Mouse (Mus musculus): ENCODE measurements around the gene Tbca. TPM values are rescaled to one million over a fixed set of nuclear protein-coding genes. Genes with fewer than 3 reads are reported as not detected.

The Tbca gene
- total RNA-seq, 2 experiments from 2014 or later: 206 to 207 TPM

DNA sequence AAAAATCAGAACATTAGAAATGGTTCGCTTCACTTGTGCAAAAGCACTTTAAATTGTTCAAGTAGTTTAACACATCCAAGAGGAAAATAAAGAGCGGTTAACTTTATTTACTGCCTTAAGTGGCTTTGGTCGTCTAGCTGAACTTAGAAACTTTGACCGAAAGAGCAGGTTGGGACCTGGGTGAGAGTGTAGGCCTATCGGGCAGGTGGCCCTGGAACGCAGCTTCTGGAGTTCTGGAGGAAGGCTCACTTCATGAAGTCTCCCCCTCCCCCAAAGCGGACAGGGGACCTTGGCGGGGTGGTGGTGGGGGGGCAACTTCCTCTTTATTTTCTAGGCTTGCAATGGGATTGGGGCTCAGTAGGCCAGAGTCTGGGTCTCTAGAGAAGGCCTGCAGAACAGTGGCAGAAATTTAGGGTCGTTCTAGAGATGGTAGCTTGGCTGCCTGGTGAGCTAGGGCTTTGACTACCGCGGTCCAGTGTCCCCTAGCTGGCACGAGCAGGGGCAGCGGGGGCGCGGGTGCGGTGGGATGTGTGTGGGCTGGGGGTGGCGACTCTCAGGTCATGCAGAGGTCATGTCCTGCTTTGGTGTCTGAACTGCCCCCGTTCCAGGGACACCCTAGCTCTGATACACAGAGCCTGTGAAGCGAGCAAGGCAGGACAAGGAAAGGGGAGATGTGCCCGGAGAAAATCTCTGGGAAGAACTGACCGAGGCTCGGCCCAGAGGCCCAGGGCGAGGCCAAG, 86.1 kb downstream of the Tbca start:
- no peak for DNase-seq (ENCODE audit: extremely low spot score in 1 of 2, low spot score in 2 of 2)

DNA sequence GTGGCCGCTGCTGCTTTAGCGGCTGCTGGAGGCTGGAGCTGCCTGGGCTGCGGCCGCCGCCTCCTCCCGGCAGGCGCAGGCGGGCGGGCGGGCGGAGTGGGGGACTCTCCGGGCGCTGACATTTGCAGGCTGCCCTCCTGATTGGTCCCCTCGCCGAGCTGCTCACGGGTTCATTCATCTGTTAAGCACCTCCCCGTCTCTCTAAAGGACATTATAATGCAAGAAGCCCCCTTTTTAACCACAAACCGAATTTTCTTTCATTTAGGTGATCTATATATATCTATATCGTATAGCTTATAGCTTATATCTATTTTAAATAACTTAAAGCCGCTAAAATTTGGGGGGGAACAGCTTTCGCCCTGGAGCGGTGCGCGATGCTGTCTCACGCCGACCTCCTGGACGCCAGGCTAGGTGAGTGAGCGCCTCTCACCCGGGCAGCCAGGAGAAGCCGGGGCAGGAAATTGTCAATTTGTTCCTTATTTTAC, 86.7 kb downstream of the Tbca start, which contains the start of gene Otp:
TSS of gene Otp (plus strand) at position 207 of the 485 bp plus-strand sequence.
- intact Hi-C loops (cut with DNase I): no loop called here
- no peak for DNase-seq (ENCODE audit: extremely low spot score in 1 of 2, low spot score in 2 of 2)

More for the DNA sequence above, 86.1 kb downstream of the Tbca start:
- intact Hi-C loops (cut with DNase I): no loop called here

- no peak for DNase-seq (ENCODE audit: extremely low spot score in 1 of 2, low spot score in 2 of 2)
- intact Hi-C loops (cut with DNase I): no loop called here
Measured at GRCm38 (mm10) chr13:94876286-94877210, 87.8 kb downstream of the Tbca start.

GRCm38 (mm10) chr13:94877211-94877590, 88.5 kb downstream of the Tbca start:
- intact Hi-C loops (cut with DNase I): no loop called here
- no peak for DNase-seq (ENCODE audit: extremely low spot score in 1 of 2, low spot score in 2 of 2)

DNA sequence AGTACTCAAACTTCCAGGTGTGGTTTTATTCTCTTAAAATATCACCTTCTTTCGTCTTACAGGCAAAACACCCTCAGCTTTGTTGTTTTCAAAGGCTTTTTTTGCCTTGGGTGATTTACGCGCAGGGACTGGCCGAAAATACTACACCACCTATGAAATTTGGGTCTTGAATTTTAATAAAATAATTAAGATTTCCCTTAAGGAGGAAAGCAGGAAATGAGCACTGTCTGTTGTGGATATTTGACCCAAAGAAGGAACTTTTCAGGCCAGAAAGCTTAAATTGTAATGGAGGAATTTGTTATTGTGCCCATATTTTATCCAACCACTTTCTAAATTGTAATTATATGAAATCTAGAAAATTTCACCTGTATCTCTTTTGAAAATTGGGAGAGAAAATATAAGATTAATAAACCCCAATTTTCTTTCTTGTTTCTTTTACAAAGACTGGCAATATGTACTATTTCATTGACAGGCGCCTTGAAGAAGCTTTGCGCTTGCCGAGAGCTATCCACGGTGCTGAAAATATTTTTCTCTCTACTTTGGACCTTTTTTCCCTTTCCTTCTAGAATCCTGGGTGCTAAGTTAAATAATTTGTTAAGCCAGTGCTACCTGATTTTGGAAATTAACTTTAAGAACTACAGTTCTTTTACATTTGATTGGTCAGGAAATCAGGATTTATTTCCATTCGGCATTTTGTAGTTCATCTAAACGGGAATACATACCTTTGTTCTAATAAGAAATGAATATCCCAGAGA, 89.5 kb downstream of the Tbca start:
- intact Hi-C loops (cut with DNase I): no loop called here
- DNase-seq (ENCODE audit: extremely low spot score in 1 of 2, low spot score in 2 of 2): no peak

GRCm38 (mm10) chr13:94881201-94881600, 92.5 kb downstream of the Tbca start:
- no peak for DNase-seq (ENCODE audit: extremely low spot score in 1 of 2, low spot score in 2 of 2)
- intact Hi-C loops (cut with DNase I): no loop called here

DNA sequence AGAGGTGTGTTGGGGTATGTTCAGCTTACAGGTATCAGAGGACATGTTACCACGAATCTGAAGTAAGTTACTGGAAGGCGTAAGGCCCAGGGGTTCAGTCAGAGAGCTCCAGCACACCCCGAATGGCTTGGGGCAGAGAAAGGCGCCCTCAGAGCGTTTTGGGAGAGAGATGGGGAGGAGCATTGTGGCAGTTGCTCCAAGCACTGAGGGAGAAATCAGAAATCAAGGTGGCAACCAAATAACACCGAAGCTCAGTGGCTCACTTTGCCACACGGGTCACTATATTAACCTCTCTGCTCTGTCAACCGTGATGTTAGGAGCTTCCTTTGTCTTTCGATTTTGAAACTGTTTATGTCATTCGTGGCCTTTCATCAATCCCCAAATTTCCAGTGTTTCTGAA, 93.5 kb downstream of the Tbca start:
- intact Hi-C loops (cut with DNase I): no loop called here

GRCm38 (mm10) chr13:94882711-94883145, 94.0 kb downstream of the Tbca start:
- intact Hi-C loops (cut with DNase I): no loop called here
- no peak for DNase-seq (ENCODE audit: extremely low spot score in 1 of 2, low spot score in 2 of 2)

More for the DNA sequence above, 93.5 kb downstream of the Tbca start:
- no peak for DNase-seq (ENCODE audit: extremely low spot score in 1 of 2, low spot score in 2 of 2)

DNA sequence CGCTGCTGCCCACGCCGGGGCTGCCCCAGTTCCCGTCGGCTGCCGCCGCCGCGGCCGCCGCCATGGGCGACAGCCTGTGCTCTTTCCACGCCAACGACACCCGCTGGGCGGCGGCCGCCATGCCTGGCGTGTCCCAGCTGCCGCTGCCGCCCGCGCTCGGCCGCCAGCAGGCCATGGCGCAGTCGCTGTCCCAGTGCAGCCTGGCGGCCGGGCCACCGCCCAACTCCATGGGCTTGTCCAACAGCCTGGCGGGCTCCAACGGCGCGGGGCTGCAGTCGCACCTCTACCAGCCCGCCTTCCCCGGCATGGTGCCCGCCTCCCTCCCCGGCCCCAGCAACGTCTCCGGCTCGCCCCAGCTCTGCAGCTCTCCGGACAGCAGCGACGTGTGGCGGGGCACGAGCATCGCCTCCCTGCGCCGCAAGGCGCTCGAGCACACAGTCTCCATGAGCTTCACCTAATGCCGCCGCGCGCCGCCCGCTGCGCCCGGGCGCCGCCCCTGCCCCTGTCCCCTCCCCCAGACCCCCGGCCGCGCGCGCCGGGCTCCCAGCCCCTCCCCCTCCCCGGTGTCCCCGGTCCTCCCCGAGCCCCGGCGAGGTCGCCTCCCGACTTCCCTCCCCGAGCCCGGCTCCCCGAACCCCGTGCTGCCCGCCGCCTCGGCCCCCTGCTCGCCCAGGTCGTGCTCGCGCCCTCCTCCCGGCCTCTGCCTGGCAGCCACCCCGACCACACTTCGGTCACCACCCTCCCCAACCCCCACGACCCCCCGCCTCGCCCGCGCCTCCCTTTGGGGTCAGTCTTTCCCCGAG, 94.7 kb downstream of the Tbca start:
- peak in 1 of 2 experiments; percentile 47 for DNase-seq (ENCODE audit: extremely low spot score in 1 of 2, low spot score in 2 of 2)
- intact Hi-C loops (cut with DNase I): no loop called here

- DNase-seq (ENCODE audit: extremely low spot score in 1 of 2, low spot score in 2 of 2): no peak
- intact Hi-C loops (cut with DNase I): no loop called here
Measured at GRCm38 (mm10) chr13:94883966-94884960, 95.6 kb downstream of the Tbca start.

- intact Hi-C loops (cut with DNase I): no loop called here
- peak in 1 of 2 experiments; percentile 39 for DNase-seq (ENCODE audit: extremely low spot score in 1 of 2, low spot score in 2 of 2)
Measured at GRCm38 (mm10) chr13:94885291-94886235, 96.9 kb downstream of the Tbca start.

Other genes starting within 250 kb of the Tbca start
- under 1 TPM; 0.17 to 0.20 TPM for gene Otp, start 86.7 kb downstream of the Tbca start, total RNA-seq (2021)
- 10 to 100 TPM; 23.9 to 26.6 TPM for gene Wdr41, start 187.4 kb downstream of the Tbca start, total RNA-seq (2021)